Mouse (Mus musculus) thymus, adult 2 months (tissue): ENCODE measurements around the gene Gpx1.

Experiments used
- CTCF ChIP-seq: fragments of 200-500 bp; IDR thresholded peaks from 2 replicates; pipeline ENCODE4 v1.5.1; 2012; ENCODE audit warnings: mild to moderate bottlenecking, control low read depth, low read length, moderate library complexity, borderline replicate concordance; ENCODE audit not compliant: control insufficient read depth, poor library complexity, insufficient read depth; ENCODE audit errors: extremely low read depth
- POLR2A ChIP-seq: fragments of 200-500 bp; IDR thresholded peaks from 2 replicates; pipeline ENCODE4 v1.6.1; 2012; ENCODE audit warnings: mild to moderate bottlenecking, low read length, control low read depth, moderate library complexity; ENCODE audit not compliant: control insufficient read depth, poor library complexity, insufficient read depth; ENCODE audit errors: extremely low read depth

DNA sequence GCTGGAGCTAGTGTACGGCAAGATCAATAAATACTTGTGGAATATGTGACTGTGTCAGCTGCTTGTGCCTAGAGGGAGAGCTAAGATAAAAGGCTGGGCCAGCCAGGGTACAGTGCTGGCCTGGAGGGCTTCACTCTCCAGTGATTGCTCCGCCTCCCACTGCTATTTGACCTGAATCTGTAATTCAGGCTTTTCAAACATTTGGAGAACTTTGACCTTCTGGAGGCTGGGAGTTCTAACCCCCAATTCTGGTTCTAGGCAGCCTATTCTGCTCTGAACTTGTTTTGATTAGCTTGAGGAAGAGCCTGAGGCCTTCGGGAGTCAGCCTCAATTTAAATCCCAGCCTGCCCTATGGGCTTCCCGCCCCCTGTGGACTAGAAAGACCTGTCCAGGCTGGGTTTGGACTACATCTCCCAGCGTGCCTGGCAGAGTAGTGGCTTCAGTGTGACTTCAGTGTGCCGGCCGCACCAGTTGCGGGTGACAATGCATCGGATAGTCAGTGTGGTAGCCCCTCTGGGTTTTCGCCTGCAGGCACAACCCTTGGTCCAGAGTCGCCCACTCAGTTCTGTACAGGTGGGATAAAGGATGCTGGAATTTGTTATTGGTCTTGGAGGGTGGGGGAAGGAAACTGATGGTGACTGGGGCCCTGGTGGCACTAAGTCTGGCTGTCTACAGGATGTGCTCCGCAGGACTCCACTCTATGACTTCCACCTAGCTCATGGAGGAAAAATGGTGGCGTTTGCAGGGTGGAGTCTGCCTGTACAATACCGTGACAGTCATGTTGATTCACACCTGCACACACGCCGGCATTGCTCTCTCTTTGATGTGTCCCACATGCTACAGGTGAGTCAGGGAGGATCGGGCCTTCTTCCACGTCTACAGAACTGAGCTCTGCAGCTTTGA is 42.0 kb upstream of the Gpx1 start, which contains the start of gene Amt:
- TF ChIP-seq CTCF (no peak), POLR2A (no peak)
